Mouse (Mus musculus) E14TG2a.4 (cell line): Measurements from ENCODE around the gene Acoxl.

Experiments used
- H3K27me3 ChIP-seq: 2 replicates; pipeline ENCODE4 v1.6.1; 2014; ENCODE audit warnings: low read length, control low read depth; ENCODE audit not compliant: insufficient read depth
- H3K36me3 ChIP-seq: 2 replicates; pipeline ENCODE4 v1.6.1; 2014; ENCODE audit warnings: low read length, control low read depth; ENCODE audit not compliant: insufficient read depth
- H3K4me1 ChIP-seq: replicated peaks from 2 replicates; pipeline ENCODE4 v1.6.1; 2014; ENCODE audit warnings: low read depth, low read length, control low read depth
- H3K4me3 ChIP-seq: replicated peaks from 2 replicates; pipeline ENCODE4 v1.5.1; 2014; ENCODE audit warnings: mild to moderate bottlenecking, low read length
- H3K9me3 ChIP-seq: 2 replicates; pipeline ENCODE4 v1.6.1; 2014; ENCODE audit warnings: low read length, control low read depth
- CTCF ChIP-seq: conservative IDR thresholded peaks from 2 replicates; pipeline ENCODE4 v1.5.1; 2014; ENCODE audit warnings: low read length
- NANOG ChIP-seq: IDR thresholded peaks from 2 replicates; pipeline ENCODE4 v1.6.1; 2014; ENCODE audit warnings: borderline replicate concordance, low read length, mixed read lengths
- POU5F1 ChIP-seq: IDR thresholded peaks from 2 replicates; pipeline ENCODE4 v1.6.1; 2014; ENCODE audit warnings: low read length, borderline replicate concordance

Acoxl gene

DNA sequence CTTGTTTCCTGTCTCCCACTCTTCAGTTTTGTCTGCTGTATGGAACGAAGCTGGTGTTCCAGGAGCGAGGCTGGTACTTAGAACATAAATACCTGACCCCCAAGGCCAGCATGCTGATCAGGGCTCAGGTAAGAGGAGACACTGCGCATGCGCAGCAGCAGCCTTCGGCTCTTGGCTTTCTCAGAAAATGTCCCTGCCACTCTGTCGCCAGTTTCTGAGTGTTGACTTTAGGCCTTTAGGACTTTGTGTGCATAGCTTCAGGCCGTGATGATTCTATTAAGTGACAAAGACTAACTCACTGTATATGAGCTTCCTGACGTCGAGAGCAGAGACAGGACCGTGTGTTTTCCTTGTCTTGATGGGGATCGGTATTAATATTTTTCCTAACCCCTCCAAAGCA, 267.0 kb downstream of the Acoxl start:
- peaks cover 9% of the 10 kb centered on the region for H3K4me1 ChIP-seq
- H3K9me3 ChIP-seq, result no peaks in the 10 kb centered on the region
- H3K4me3 ChIP-seq, result no peak overlapping the region
- H3K27me3 ChIP-seq, result no peaks in the 10 kb centered on the region
- TF ChIP-seq POU5F1 (no peak), CTCF (no peak), NANOG (no peak)
- H3K36me3 ChIP-seq, result no peaks in the 10 kb centered on the region

DNA sequence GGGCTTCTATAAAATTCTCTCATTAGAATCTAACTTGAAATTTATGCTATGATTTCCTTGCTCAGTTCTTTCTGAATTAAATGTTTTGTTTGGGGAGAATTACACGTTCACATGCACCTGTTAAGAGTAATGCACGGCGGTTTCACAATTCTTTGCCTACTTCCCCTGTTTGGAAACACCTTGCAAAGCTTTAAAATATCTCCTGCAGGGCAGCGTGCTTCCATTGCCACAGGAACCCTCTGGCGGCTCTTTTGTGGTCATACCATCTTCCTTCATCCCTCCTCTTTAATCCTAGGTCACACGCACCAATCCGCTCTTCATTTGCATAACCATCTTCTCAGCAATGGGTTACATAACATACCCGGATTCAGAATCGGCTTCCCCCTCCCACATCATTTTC, 272.9 kb downstream of the Acoxl start:
- H3K36me3 ChIP-seq, result no peaks in the 10 kb centered on the region
- no peak overlapping the region for H3K4me3 ChIP-seq
- peaks cover 14% of the 10 kb centered on the region for H3K4me1 ChIP-seq
- no peak for TF ChIP-seq CTCF
- TF ChIP-seq NANOG, result no peak
- TF ChIP-seq POU5F1, result no peak
- H3K9me3 ChIP-seq, result no peaks in the 10 kb centered on the region
- H3K27me3 ChIP-seq, result no peaks in the 10 kb centered on the region

DNA sequence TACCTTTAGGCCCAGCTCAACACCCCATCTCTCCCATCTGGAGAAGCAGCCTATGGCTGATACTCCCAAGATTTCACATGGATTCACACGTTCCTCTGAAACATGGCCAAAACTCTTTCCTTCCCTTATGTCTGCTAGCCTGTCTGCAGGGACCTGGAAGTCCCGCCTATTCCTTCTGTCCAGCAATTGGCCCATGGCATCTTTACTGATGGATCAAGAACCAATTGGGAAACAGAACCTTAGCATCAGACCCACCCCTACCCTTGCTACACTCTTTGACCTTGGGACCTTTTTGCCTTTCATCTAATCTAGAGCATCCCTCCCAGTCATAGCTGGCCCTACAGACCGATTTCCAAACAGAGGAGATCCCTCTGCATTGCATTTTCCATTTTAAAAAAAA, 275.9 kb downstream of the Acoxl start:
- H3K4me3 ChIP-seq, result no peak overlapping the region
- H3K4me1 ChIP-seq, result peaks cover 14% of the 10 kb centered on the region
- TF ChIP-seq CTCF, result no peak
- H3K9me3 ChIP-seq, result no peaks in the 10 kb centered on the region
- no peaks in the 10 kb centered on the region for H3K36me3 ChIP-seq
- H3K27me3 ChIP-seq, result 0 out of 2 replicates have a peak, but pooled peaks cover under 1% of the 10 kb centered on the region

DNA sequence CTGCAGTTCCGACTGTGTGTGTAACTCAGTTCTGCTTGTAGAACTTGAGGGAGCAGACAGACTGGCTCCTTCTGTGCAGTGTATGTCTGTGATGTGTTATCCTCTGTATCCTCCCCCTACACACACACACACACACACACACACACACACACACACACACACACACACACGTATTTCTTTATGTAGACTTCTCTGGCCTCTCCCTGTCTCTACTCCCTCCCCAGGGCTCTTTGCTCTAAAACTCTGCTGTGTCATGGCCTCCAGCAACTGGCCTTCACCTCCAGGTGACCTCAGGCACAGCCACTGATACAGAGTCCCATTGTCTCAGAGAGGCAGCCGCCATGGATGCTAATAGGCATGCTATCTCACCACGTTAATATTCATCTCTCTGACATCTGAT, 276.9 kb downstream of the Acoxl start:
- TF ChIP-seq POU5F1 (no peak), CTCF (no peak), NANOG (no peak)
- H3K9me3 ChIP-seq, result no peaks in the 10 kb centered on the region
- peaks cover 14% of the 10 kb centered on the region for H3K4me1 ChIP-seq
- H3K4me3 ChIP-seq, result no peak overlapping the region
- 0 out of 2 replicates have a peak, but pooled peaks cover 5% of the 10 kb centered on the region for H3K27me3 ChIP-seq
- H3K36me3 ChIP-seq, result no peaks in the 10 kb centered on the region

DNA sequence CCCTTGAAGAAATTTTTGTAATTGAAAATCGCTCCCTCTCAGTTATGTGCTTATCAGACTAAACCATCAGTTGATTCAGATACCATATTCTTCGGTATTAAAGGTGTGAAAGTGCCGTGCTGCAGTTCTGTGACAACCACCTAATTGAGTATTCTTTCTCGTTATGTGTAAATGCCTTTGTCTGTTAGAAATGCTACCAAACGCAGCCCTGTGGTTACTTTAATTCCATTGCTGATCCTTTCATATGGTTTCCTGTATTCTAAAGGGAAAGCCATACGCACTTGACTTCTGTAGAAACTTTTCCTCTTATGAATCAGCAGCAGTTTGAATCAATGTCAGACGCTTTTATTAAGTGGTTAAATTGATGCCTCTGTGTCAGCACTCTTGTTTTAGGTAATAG, 278.9 kb downstream of the Acoxl start:
- no peak for TF ChIP-seq CTCF
- TF ChIP-seq POU5F1, result no peak
- no peak for TF ChIP-seq NANOG

DNA sequence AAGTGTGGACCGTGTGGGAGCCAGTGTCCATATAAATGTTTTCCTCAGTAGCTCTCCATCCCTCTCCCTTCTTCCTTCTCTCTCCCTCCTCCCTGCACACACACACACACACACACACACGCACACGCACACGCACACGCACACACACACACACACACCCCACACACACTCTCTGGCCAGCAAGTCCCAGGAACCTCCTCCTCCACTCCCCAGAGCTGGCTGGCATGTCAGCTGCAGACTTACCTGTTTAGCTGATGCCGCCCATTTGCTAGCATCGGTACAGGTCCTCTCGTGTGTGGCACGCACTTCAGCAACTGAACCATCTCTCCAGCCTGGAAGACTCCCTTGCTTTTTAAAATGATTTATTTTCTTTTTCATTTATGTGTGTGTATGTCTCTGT, 280.3 kb downstream of the Acoxl start:
- no peak overlapping the region for H3K4me3 ChIP-seq
- H3K9me3 ChIP-seq, result no peaks in the 10 kb centered on the region
- no peaks in the 10 kb centered on the region for H3K36me3 ChIP-seq
- peaks cover 30% of the 10 kb centered on the region for H3K27me3 ChIP-seq
- TF ChIP-seq POU5F1 (no peak), CTCF (no peak), NANOG (no peak)
- peaks cover 35% of the 10 kb centered on the region for H3K4me1 ChIP-seq

More for the DNA sequence above, 278.9 kb downstream of the Acoxl start:
- Histone ChIP-seq H3K4me1 (peaks cover 21% of the 10 kb centered on the region), H3K9me3 (no peaks in the 10 kb centered on the region), H3K4me3 (no peak overlapping the region), H3K27me3 (peaks cover 16% of the 10 kb centered on the region), H3K36me3 (no peaks in the 10 kb centered on the region)

DNA sequence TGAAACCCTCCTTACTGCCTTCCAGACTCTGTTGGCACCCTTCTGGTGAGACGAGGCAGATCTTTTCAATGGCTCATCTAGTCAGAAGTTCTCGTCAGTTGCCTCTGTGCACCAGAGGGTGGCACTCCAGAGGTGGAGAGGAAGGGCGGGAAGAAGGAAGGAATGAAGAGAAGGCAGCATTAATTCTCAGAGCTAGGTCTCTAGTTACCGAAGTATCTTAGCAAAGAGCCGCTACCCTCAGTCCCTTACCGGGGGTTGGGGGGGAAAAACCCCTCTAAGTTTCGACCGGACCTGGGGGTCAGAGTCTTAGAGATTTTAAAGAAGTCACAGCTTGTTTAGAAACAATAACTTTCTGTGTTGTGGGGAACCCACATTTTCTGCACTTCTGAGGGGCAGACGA, 283.8 kb downstream of the Acoxl start:
- H3K9me3 ChIP-seq, result no peaks in the 10 kb centered on the region
- TF ChIP-seq CTCF, result peak; percentile 52
- no peak for TF ChIP-seq POU5F1
- no peak for TF ChIP-seq NANOG
- H3K4me1 ChIP-seq, result peaks cover 36% of the 10 kb centered on the region
- peak overlapping the region; percentile 90 for H3K4me3 ChIP-seq
- peaks cover 58% of the 10 kb centered on the region for H3K27me3 ChIP-seq
- H3K36me3 ChIP-seq, result no peaks in the 10 kb centered on the region

DNA sequence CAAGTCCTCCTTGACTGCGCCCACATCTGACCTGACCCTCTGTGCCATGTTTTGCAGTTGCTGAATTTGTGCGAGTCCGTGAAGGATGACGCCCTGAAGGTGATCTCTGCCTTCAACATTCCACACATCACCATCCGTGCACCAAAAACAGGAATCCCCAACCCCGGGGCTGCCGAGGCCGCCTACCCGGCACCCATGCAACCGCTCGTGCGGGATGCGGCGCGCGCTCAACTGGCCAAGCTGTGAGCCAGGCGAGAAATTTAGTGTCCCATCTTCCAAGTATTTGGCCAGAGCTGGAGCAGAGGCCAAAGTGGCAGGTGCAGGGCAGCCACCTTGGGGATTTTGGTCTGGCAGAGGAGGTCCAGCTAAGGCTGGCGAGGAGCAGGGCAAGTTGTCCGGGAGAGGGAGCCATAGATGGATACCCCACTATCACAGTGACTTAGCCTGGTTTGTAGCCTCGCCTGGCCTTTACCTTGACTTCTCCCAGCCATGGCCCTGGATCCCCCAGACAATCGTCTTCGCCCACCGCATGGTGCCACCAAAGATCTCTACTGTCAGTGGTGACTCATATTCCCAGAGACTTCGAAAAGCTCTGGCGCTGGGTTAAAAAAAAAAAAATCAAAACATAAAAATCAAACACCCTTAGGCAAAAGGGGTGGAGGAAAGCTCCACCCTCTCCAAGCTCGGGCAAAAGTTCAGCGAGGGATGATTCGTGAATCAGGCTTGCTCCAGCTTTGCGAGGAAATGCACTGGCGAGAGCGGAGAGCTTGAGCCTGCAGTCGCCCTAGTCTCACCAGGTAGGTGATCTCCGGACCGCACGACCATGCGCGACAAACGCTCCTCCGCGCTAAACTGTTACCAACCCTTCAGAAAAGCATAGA, 284.5 kb downstream of the Acoxl start:
- Histone ChIP-seq H3K36me3 (no peaks in the 10 kb centered on the region), H3K4me1 (peaks cover 36% of the 10 kb centered on the region), H3K27me3 (peaks cover 58% of the 10 kb centered on the region), H3K9me3 (no peaks in the 10 kb centered on the region), H3K4me3 (peak overlapping the region; percentile 90)
- TF ChIP-seq POU5F1 (no peak), NANOG (no peak), CTCF (no peak)
